Mouse (Mus musculus) small intestine, adult 10 weeks (tissue): Measurements from ENCODE around the gene Ahnak2. TPM values are rescaled to one million over a fixed set of nuclear protein-coding genes. Genes with fewer than 3 reads are reported as not detected.

Experiments
- polyA plus RNA-seq: library from polyadenylated mRNA; stranded (reverse); fragments of 350-450 nt; fragmentation: Illumina TruSeq; extraction: RNeasy Lipid Tissue Mini Kit (QIAGEN cat#74804); gene quantifications from one replicate; pipeline ENCODE4 v1.2.3, GENCODE M21; 2014; ENCODE audit warnings: low replicate concordance

Gene Ahnak2
- 0.37 TPM for polyA plus RNA-seq

GRCm38 (mm10) chr12:112801864-112802846 is at the start of gene Ahnak2:
TSS of gene Ahnak2 (minus strand) at chr12:112802657.

GRCm38 (mm10) chr12:112829244-112829864 is 26.9 kb upstream of the Ahnak2 start, which contains the start of gene Cdca4:
TSS of gene Cdca4 (minus strand) at chr12:112829423.

GRCm38 (mm10) chr12:112808587-112809364 is 6.3 kb upstream of the Ahnak2 start, which contains the start of gene Clba1:
TSS of gene Clba1 (plus strand) at chr12:112808937.

GRCm38 (mm10) chr12:112760154-112760926 is 42.1 kb downstream of the Ahnak2 start, which contains the start of gene Pld4:
TSS of gene Pld4 (plus strand) at chr12:112760655.

Other genes with a start within 250 kb of the Ahnak2 start
- not detected for gene Inf2, start 213.9 kb downstream of the Ahnak2 start, polyA plus RNA-seq
- gene Adssl1, start 182.6 kb downstream of the Ahnak2 start, polyA plus RNA-seq: not detected
- not detected for gene Siva1, start 158.0 kb downstream of the Ahnak2 start, polyA plus RNA-seq
- 3.2 TPM for gene Akt1, start 127.8 kb downstream of the Ahnak2 start, polyA plus RNA-seq
- gene Zbtb42, start 123.8 kb downstream of the Ahnak2 start, polyA plus RNA-seq: 0.56 TPM
- 7.2 TPM for gene Cep170b, start 82.2 kb downstream of the Ahnak2 start, polyA plus RNA-seq
- 0.97 TPM for gene Pld4, start 42.0 kb downstream of the Ahnak2 start, polyA plus RNA-seq
- 0.33 TPM for gene Clba1, start 6.3 kb upstream of the Ahnak2 start, polyA plus RNA-seq
- 8.3 TPM for gene Cdca4, start 26.8 kb upstream of the Ahnak2 start, polyA plus RNA-seq
- gene Gpr132, start 65.6 kb upstream of the Ahnak2 start, polyA plus RNA-seq: 0.63 TPM
- not detected for gene Jag2, start 127.1 kb upstream of the Ahnak2 start, polyA plus RNA-seq
- gene Nudt14, start 139.5 kb upstream of the Ahnak2 start, polyA plus RNA-seq: not detected
- gene Btbd6, start 173.8 kb upstream of the Ahnak2 start, polyA plus RNA-seq: 0.71 TPM
- 11.7 TPM for gene Brf1, start 198.0 kb upstream of the Ahnak2 start, polyA plus RNA-seq
- 2.8 TPM for gene Pacs2, start 211.9 kb upstream of the Ahnak2 start, polyA plus RNA-seq